Mouse (Mus musculus) lung, adult 2 months (tissue): ENCODE data around the gene Tmtc1.

Source experiments
- CTCF ChIP-seq: fragments of 200-500 bp; IDR thresholded peaks from 2 replicates; pipeline ENCODE4 v1.5.1; 2011; ENCODE audit warnings: mild to moderate bottlenecking, low read length, control low read depth; ENCODE audit not compliant: insufficient read depth
- POLR2A ChIP-seq: fragments of 200-500 bp; IDR thresholded peaks from 2 replicates; pipeline ENCODE4 v1.6.1; 2011; ENCODE audit warnings: low read depth, mild to moderate bottlenecking, control low read depth, low read length, borderline replicate concordance; ENCODE audit errors: extremely low read depth

- TF ChIP-seq POLR2A (no peak), CTCF (no peak)
Observed at GRCm38 (mm10) chr6:148442671-148443290, 1.4 kb downstream of the Tmtc1 start.
